Mouse (Mus musculus): ENCODE results near the gene Plekhb1. TPM values are rescaled to one million over a fixed set of nuclear protein-coding genes. Genes with fewer than 3 reads are reported as not detected.

Gene Plekhb1
- 2.9 TPM for polyA plus RNA-seq (2014; fragmentation: Illumina TruSeq; extraction: RNeasy Lipid Tissue Mini Kit (QIAGEN cat#74804); ENCODE audit: low read depth, low replicate concordance)

GRCm38 (mm10) chr7:100662231-100662630, at the start of gene Plekhb1:
Gene Plekhb1, minus strand, starts transcription at chr7:100662414.

GRCm38 (mm10) chr7:100706143-100706841, 44.1 kb upstream of the Plekhb1 start, which contains the start of gene Fam168a:
Gene Fam168a, plus strand, starts transcription at chr7:100706635.

GRCm38 (mm10) chr7:100608130-100608741, 54.0 kb downstream of the Plekhb1 start, which contains the start of gene Mrpl48:
Gene Mrpl48, minus strand, starts transcription at chr7:100608301.

GRCm38 (mm10) chr7:100607214-100608129, 54.7 kb downstream of the Plekhb1 start, which contains the start of gene Rab6a:
Gene Rab6a, plus strand, starts transcription at chr7:100607410.

Other genes starting within 250 kb of the Plekhb1 start
- gene Ucp3, start 189.4 kb downstream of the Plekhb1 start, polyA plus RNA-seq (2014; fragmentation: Illumina TruSeq; extraction: RNeasy Lipid Tissue Mini Kit (QIAGEN cat#74804); ENCODE audit: low read depth, low replicate concordance): 0.18 TPM
- 3.2 TPM for gene Ucp2, start 169.1 kb downstream of the Plekhb1 start, polyA plus RNA-seq (2014; fragmentation: Illumina TruSeq; extraction: RNeasy Lipid Tissue Mini Kit (QIAGEN cat#74804); ENCODE audit: low read depth, low replicate concordance)
- gene Dnajb13, start 147.5 kb downstream of the Plekhb1 start, polyA plus RNA-seq (2014; fragmentation: Illumina TruSeq; extraction: RNeasy Lipid Tissue Mini Kit (QIAGEN cat#74804); ENCODE audit: low read depth, low replicate concordance): 209 TPM
- gene Coa4, start 125.3 kb downstream of the Plekhb1 start, polyA plus RNA-seq (2014; fragmentation: Illumina TruSeq; extraction: RNeasy Lipid Tissue Mini Kit (QIAGEN cat#74804); ENCODE audit: low read depth, low replicate concordance): 28.1 TPM
- gene Rab6a, start 55.0 kb downstream of the Plekhb1 start, polyA plus RNA-seq (2014; fragmentation: Illumina TruSeq; extraction: RNeasy Lipid Tissue Mini Kit (QIAGEN cat#74804); ENCODE audit: low read depth, low replicate concordance): 138 TPM
- 64.5 TPM for gene Mrpl48, start 54.1 kb downstream of the Plekhb1 start, polyA plus RNA-seq (2014; fragmentation: Illumina TruSeq; extraction: RNeasy Lipid Tissue Mini Kit (QIAGEN cat#74804); ENCODE audit: low read depth, low replicate concordance)
- 4.1 TPM for gene Fam168a, start 44.2 kb upstream of the Plekhb1 start, polyA plus RNA-seq (2014; fragmentation: Illumina TruSeq; extraction: RNeasy Lipid Tissue Mini Kit (QIAGEN cat#74804); ENCODE audit: low read depth, low replicate concordance)
- not detected for gene Relt, start 201.0 kb upstream of the Plekhb1 start, polyA plus RNA-seq (2014; fragmentation: Illumina TruSeq; extraction: RNeasy Lipid Tissue Mini Kit (QIAGEN cat#74804); ENCODE audit: low read depth, low replicate concordance)